Mouse (Mus musculus) heart, postnatal 0 days (tissue): ENCODE data around the gene Tmem87b.

Experiments used
- CTCF ChIP-seq: IDR thresholded peaks from 2 replicates; pipeline ENCODE4 v1.5.1; 2016; ENCODE audit warnings: antibody characterized with exemption, control low read depth, low read depth
- EP300 ChIP-seq: IDR thresholded peaks from 2 replicates; pipeline ENCODE4 v1.6.1; 2016; ENCODE audit warnings: antibody characterized with exemption, low read depth

- no peak for TF ChIP-seq CTCF
- TF ChIP-seq EP300: no peak
Measured at GRCm38 (mm10) chr2:128771750-128772338, 46.1 kb upstream of the Tmem87b start.
